In the genomic region with DNA sequence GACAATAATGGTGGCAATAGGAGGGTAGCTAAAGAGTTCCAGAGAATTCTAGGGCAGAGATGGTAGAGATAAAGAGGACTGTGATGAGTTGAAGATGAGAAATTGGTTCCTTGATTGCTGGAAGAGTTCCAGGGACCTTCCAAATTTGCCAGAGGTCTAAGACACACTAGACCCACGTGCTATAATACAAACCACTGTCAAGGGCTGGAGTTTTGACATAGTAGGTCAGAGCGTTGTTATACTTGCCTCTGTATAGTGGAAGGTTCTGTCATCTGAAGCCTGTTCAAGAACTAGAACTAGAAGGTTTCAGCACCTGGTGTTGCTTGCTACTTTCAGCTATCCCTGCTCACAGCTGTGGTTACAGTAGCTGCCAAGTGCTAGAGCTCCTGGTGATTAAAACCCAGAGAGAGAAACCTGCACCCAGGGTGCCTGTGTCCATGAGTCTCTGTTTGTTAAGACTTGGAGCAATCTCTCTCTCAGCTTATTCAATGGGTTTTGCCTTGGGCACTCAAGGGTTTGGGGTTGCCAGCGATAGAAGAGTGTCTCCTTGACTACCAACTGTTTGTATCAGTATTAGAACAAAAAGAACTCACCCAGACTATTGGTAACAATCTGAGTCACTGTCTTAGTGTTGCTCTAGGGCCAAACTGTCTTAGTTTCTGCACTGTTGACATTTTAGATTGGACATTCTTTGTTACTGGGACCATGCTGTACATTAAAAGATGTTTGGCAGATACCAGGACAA, we compare ENCODE assay signal across 32 mouse cellular contexts. TPM values are rescaled to one million over a fixed set of nuclear protein-coding genes. Genes with fewer than 3 reads are reported as not detected.
DNase-seq lines count a peak whose midpoint lies in the region; ATAC-seq and TF ChIP-seq lines count a peak whose summit lies in the region.
"Had no signal": no experiment of that assay in that cellular context is flagged by ENCODE, and none has a peak within 500 bp of the region (broad histone marks: within the 10 kb centered on the region; RNA-seq: fewer than 3 reads in every experiment).

No protein-coding gene starts in this region.

- peak; percentile 21 for DNase-seq in CD4-positive helper T cell, adult 2 months (ENCODE audit: low read depth, low spot score)
- no peak for DNase-seq in spleen, postnatal 14 days (ENCODE audit: low spot score in 2 of 2)
- no peak for DNase-seq in cerebellum, postnatal 10 days
- no peak for DNase-seq in forebrain, postnatal 0 days
- DNase-seq: adrenal gland, adult 8-10 months; adrenal gland, postnatal 25 days; cerebellum, adult 11-12 months; cerebellum, adult 8-10 months; cerebellum, postnatal 14 days; gastrocnemius, adult 2 months; gastrocnemius, postnatal 14 days; heart, adult 18-20 months; heart, postnatal 14 days had no signal

- TF ChIP-seq CTCF in forebrain, postnatal 0 days (IDR thresholded peaks at IDR 0.05; ENCODE audit: low read depth), result no peak

- H3K9me3 ChIP-seq in forebrain, postnatal 0 days (ENCODE audit: low read length), result no peaks in the 10 kb centered on the region
- H3K9me3 ChIP-seq: forebrain, embryonic 10.5 days; forebrain, embryonic 13.5 days; G1E; heart, embryonic 13.5 days; hindbrain, embryonic 12.5 days had no signal

- no peak overlapping the region for H3K4me2 ChIP-seq in forebrain, postnatal 0 days (ENCODE audit: low read depth)
- H3K4me2 ChIP-seq: forebrain, embryonic 13.5 days; heart, embryonic 13.5 days; hindbrain, embryonic 12.5 days had no signal

- H3K4me3 ChIP-seq in forebrain, postnatal 0 days (ENCODE audit: low read depth, low read length), result no peak overlapping the region
- H3K4me3 ChIP-seq: forebrain, embryonic 10.5 days; forebrain, embryonic 13.5 days; gastrocnemius, adult 2 months; heart, embryonic 13.5 days; hindbrain, embryonic 12.5 days had no signal

- peak; percentile 76 for ATAC-seq in CD4-positive, CD25-positive, alpha-beta regulatory T cell, adult 4 months
- ATAC-seq in activated CD4-positive, CD25-positive, alpha-beta regulatory T cell, adult 4 months, result peak; percentile 46
- peak; percentile 72 for ATAC-seq in inflammation-experienced regulatory T-cells, adult 6 months
- ATAC-seq in megakaryocyte, adult 5-6 weeks (ENCODE audit: poor library complexity, severe bottlenecking), result no peak
- ATAC-seq in forebrain, postnatal 0 days, result no peak
- ATAC-seq: forebrain, embryonic 13.5 days; forebrain, embryonic 16.5 days; hindbrain, embryonic 16.5 days; intestine, postnatal 0 days had no signal

- 76% methylated on average over 3 of the region's 3 CpGs for WGBS in forebrain, postnatal 0 days

- no peaks in the 10 kb centered on the region for H3K36me3 ChIP-seq in forebrain, postnatal 0 days (ENCODE audit: insufficient read depth)
- H3K36me3 ChIP-seq: forebrain, embryonic 10.5 days; G1E; heart, embryonic 13.5 days; hindbrain, embryonic 12.5 days had no signal

- H3K27ac ChIP-seq in forebrain, postnatal 0 days (ENCODE audit: low read depth, low read length), result no peak overlapping the region
- H3K27ac ChIP-seq: forebrain, embryonic 10.5 days; forebrain, embryonic 13.5 days; gastrocnemius, adult 2 months; heart, embryonic 13.5 days; hindbrain, embryonic 12.5 days had no signal

- no peaks in the 10 kb centered on the region for H3K27me3 ChIP-seq in forebrain, postnatal 0 days (ENCODE audit: insufficient read depth, low read length)
- H3K27me3 ChIP-seq: forebrain, embryonic 13.5 days; heart, embryonic 13.5 days; hindbrain, embryonic 12.5 days had no signal

- H3K9ac ChIP-seq in forebrain, postnatal 0 days, result no peak overlapping the region
- H3K9ac ChIP-seq: forebrain, embryonic 13.5 days; heart, embryonic 13.5 days; hindbrain, embryonic 12.5 days had no signal

- no peaks in the 10 kb centered on the region for H3K4me1 ChIP-seq in forebrain, postnatal 0 days (ENCODE audit: insufficient read depth)
- H3K4me1 ChIP-seq: forebrain, embryonic 10.5 days; forebrain, embryonic 13.5 days; hindbrain, embryonic 12.5 days had no signal

RNA-seq across cellular contexts. Expression of a gene that starts 24.1 kb away (rescaled TPM):
- polyA plus RNA-seq in CD4-positive, CD25-positive, alpha-beta regulatory T cell, adult 4 months (2017; shearing (Covaris generic)), result 10 to 100 TPM; 18.9 to 22.2 TPM
- 10 to 100 TPM; 14.4 to 18.7 TPM for polyA plus RNA-seq in activated CD4-positive, CD25-positive, alpha-beta regulatory T cell, adult 4 months (2017; shearing (Covaris generic))
- 10 to 100 TPM; 14.7 to 30.3 (median 15.8) TPM for polyA plus RNA-seq in inflammation-experienced regulatory T-cells, adult 6 months (2017; shearing (Covaris generic))
- total RNA-seq in megakaryocyte, adult 5-6 weeks (2015), result 26.8 and 30.9 TPM in 2 replicates
- total RNA-seq in megakaryocyte, adult 5-6 weeks (2017), result 15.6 and 20.2 TPM in 2 replicates
- total RNA-seq in forebrain, postnatal 0 days (2014; rRNA removed), result 36.7 and 38.2 TPM in 2 replicates
- polyA plus RNA-seq in forebrain, postnatal 0 days (2015; fragmentation: Nextera tagmentation; extraction: Ambion mirVana), result 15.9 and 20.5 TPM in 2 replicates

RNA-seq across cellular contexts. Expression of a gene that starts 27.7 kb away (rescaled TPM):
- not detected for polyA plus RNA-seq in CD4-positive, CD25-positive, alpha-beta regulatory T cell, adult 4 months (2017; shearing (Covaris generic))
- polyA plus RNA-seq in activated CD4-positive, CD25-positive, alpha-beta regulatory T cell, adult 4 months (2017; shearing (Covaris generic)), result not detected
- polyA plus RNA-seq in inflammation-experienced regulatory T-cells, adult 6 months (2017; shearing (Covaris generic)), result under 1 TPM in 1 of 3 experiments, not detected in 2; 0.56 TPM
- not detected in 2 replicates for total RNA-seq in megakaryocyte, adult 5-6 weeks (2015)
- total RNA-seq in megakaryocyte, adult 5-6 weeks (2017), result not detected in 2 replicates
- not detected in 2 replicates for total RNA-seq in forebrain, postnatal 0 days (2014; rRNA removed)
- polyA plus RNA-seq in forebrain, postnatal 0 days (2015; fragmentation: Nextera tagmentation; extraction: Ambion mirVana), result not detected in 2 replicates
- total RNA-seq: adrenal gland, adult 8-10 months; adrenal gland, postnatal 25 days; G1E; gastrocnemius, adult 2 months; gastrocnemius, postnatal 14 days; gastrocnemius, postnatal 4 days; heart, adult 18-20 months; heart, postnatal 14 days; hematopoietic stem cell, adult 5-6 weeks had no signal
- polyA plus RNA-seq: brain, embryonic 14.5 days; embryonic facial prominence, embryonic 11.5 days; forebrain, embryonic 10.5 days; forebrain, embryonic 13.5 days; forebrain, embryonic 16.5 days; frontal cortex, adult 2 months; G1E; heart, embryonic 13.5 days; heart, embryonic 16.5 days; hindbrain, embryonic 12.5 days; hindbrain, embryonic 16.5 days; intestine, embryonic 14.5 days; intestine, postnatal 0 days had no signal

RNA-seq across cellular contexts. Expression of a gene that starts 43.9 kb away (rescaled TPM):
- not detected for polyA plus RNA-seq in CD4-positive, CD25-positive, alpha-beta regulatory T cell, adult 4 months (2017; shearing (Covaris generic))
- polyA plus RNA-seq in activated CD4-positive, CD25-positive, alpha-beta regulatory T cell, adult 4 months (2017; shearing (Covaris generic)), result not detected
- polyA plus RNA-seq in inflammation-experienced regulatory T-cells, adult 6 months (2017; shearing (Covaris generic)), result not detected
- 5.9 and 8.1 TPM in 2 replicates for total RNA-seq in megakaryocyte, adult 5-6 weeks (2015)
- total RNA-seq in megakaryocyte, adult 5-6 weeks (2017), result 16.3 and 20.6 TPM in 2 replicates
- 3.8 and 7.8 TPM in 2 replicates for total RNA-seq in forebrain, postnatal 0 days (2014; rRNA removed)
- 2.9 and 3.2 TPM in 2 replicates for polyA plus RNA-seq in forebrain, postnatal 0 days (2015; fragmentation: Nextera tagmentation; extraction: Ambion mirVana)

Comparison
In these comparisons a context has a peak if more than half of its experiments do, and no peak if none do; other contexts are left out.
1. ATAC-seq: peak in CD4-positive, CD25-positive, alpha-beta regulatory T cell, adult 4 months (single experiment), activated CD4-positive, CD25-positive, alpha-beta regulatory T cell, adult 4 months (single experiment) and inflammation-experienced regulatory T-cells, adult 6 months (single experiment); none in megakaryocyte, adult 5-6 weeks (single experiment) and forebrain, postnatal 0 days (single experiment).